Mouse (Mus musculus) embryonic facial prominence, embryonic 10.5 days (tissue): ENCODE data around the gene Sema4d. TPM values are rescaled to one million over a fixed set of nuclear protein-coding genes. Genes with fewer than 3 reads are reported as not detected.

ENCODE experiments used
- DNase-seq: peaks from one replicate; pipeline ENCODE4 v3.0.0-alpha.2; 2017; ENCODE audit warnings: low spot score
- H3K27ac ChIP-seq: fragments of 300-500 bp; sonication (generic); replicated peaks from 2 replicates; pipeline ENCODE4 v1.5.1; 2016; ENCODE audit warnings: mild to moderate bottlenecking
- H3K27me3 ChIP-seq: fragments of 300-500 bp; sonication (generic); replicated peaks from 2 replicates; pipeline ENCODE4 v1.6.1; 2016; ENCODE audit warnings: low read depth, mild to moderate bottlenecking; ENCODE audit not compliant: poor library complexity, severe bottlenecking
- H3K36me3 ChIP-seq: fragments of 300-500 bp; sonication (generic); replicated peaks from 2 replicates; pipeline ENCODE4 v1.6.1; 2016; ENCODE audit warnings: mild to moderate bottlenecking, moderate library complexity
- H3K4me1 ChIP-seq: fragments of 300-500 bp; sonication (generic); 2 replicates; pipeline ENCODE4 v1.6.1; 2016
- H3K4me3 ChIP-seq: fragments of 300-500 bp; sonication (generic); 2 replicates; pipeline ENCODE4 v1.5.1; 2016; ENCODE audit warnings: mild to moderate bottlenecking, moderate library complexity
- H3K9me3 ChIP-seq: fragments of 300-500 bp; sonication (generic); 2 replicates; pipeline ENCODE4 v1.6.1; 2016; ENCODE audit warnings: mild to moderate bottlenecking
- WGBS: fragments of 180-500 bp; shearing (Covaris S2); methylation state at CpG from one replicate; pipeline ENCODE4 v1.1.7; 2016; 5-methylcytosine and 5-hydroxymethylcytosine counted together
- polyA plus RNA-seq: library from polyadenylated mRNA; unstranded; fragments of >200 nt; fragmentation: Nextera tagmentation; extraction: Ambion mirVana; gene quantifications from 2 replicates; pipeline ENCODE4 v1.2.1, GENCODE M21; 2016

Gene Sema4d
- polyA plus RNA-seq, 1 experiment from 2014 or later: 7.8 TPM

- Histone ChIP-seq H3K9me3 (no peaks in the 10 kb centered on the region), H3K36me3 (no peaks in the 10 kb centered on the region), H3K4me3 (no peak overlapping the region), H3K27ac (no peak overlapping the region), H3K4me1 (peaks cover 16% of the 10 kb centered on the region), H3K27me3 (no peaks in the 10 kb centered on the region)
- no peak for DNase-seq
- 90% methylated on average over 8 of the region's 8 CpGs for WGBS
Observed at GRCm38 (mm10) chr13:51784476-51784875, 9.1 kb downstream of the Sema4d start.

- DNase-seq: peak; percentile 26
- Histone ChIP-seq H3K36me3 (no peaks in the 10 kb centered on the region), H3K27ac (0 out of 2 replicates have a peak overlapping the region, but pooled peaks have one; percentile 5), H3K27me3 (no peaks in the 10 kb centered on the region), H3K9me3 (no peaks in the 10 kb centered on the region), H3K4me1 (peaks cover 18% of the 10 kb centered on the region), H3K4me3 (no peak overlapping the region)
- 65% methylated on average over 6 of the region's 6 CpGs for WGBS
Observed at GRCm38 (mm10) chr13:51783857-51784256, 9.7 kb downstream of the Sema4d start.

GRCm38 (mm10) chr13:51780509-51781155 lies 12.9 kb downstream of the Sema4d start:
- 92% methylated on average over 10 of the region's 10 CpGs for WGBS
- no peak overlapping the region for H3K4me3 ChIP-seq
- H3K9me3 ChIP-seq: no peaks in the 10 kb centered on the region
- H3K27me3 ChIP-seq: no peaks in the 10 kb centered on the region
- DNase-seq: no peak
- no peak overlapping the region for H3K27ac ChIP-seq
- peaks cover 39% of the 10 kb centered on the region for H3K4me1 ChIP-seq
- no peaks in the 10 kb centered on the region for H3K36me3 ChIP-seq

- Histone ChIP-seq H3K36me3 (no peaks in the 10 kb centered on the region), H3K4me1 (peaks cover 38% of the 10 kb centered on the region), H3K27me3 (no peaks in the 10 kb centered on the region), H3K27ac (no peak overlapping the region), H3K9me3 (no peaks in the 10 kb centered on the region), H3K4me3 (no peak overlapping the region)
- no peak for DNase-seq
- WGBS: 83% methylated on average over 25 of the region's 25 CpGs
Observed at GRCm38 (mm10) chr13:51778983-51779962, 14.3 kb downstream of the Sema4d start.

GRCm38 (mm10) chr13:51778351-51778982 lies 15.1 kb downstream of the Sema4d start:
- no peak for DNase-seq
- Histone ChIP-seq H3K4me1 (peaks cover 30% of the 10 kb centered on the region), H3K9me3 (no peaks in the 10 kb centered on the region), H3K27ac (0 out of 2 replicates have a peak overlapping the region, but pooled peaks have one; percentile 35), H3K4me3 (no peak overlapping the region), H3K36me3 (no peaks in the 10 kb centered on the region), H3K27me3 (no peaks in the 10 kb centered on the region)
- WGBS: 91% methylated on average over 11 of the region's 11 CpGs

- no peaks in the 10 kb centered on the region for H3K36me3 ChIP-seq
- 61% methylated on average over 6 of the region's 6 CpGs for WGBS
- H3K27ac ChIP-seq: no peak overlapping the region
- H3K4me1 ChIP-seq: peaks cover 25% of the 10 kb centered on the region
- DNase-seq: no peak
- no peaks in the 10 kb centered on the region for H3K9me3 ChIP-seq
- H3K27me3 ChIP-seq: no peaks in the 10 kb centered on the region
- no peak overlapping the region for H3K4me3 ChIP-seq
Observed at GRCm38 (mm10) chr13:51777738-51778274, 15.7 kb downstream of the Sema4d start.

GRCm38 (mm10) chr13:51777048-51777737 lies 16.4 kb downstream of the Sema4d start:
- no peaks in the 10 kb centered on the region for H3K36me3 ChIP-seq
- peak; percentile 13 for DNase-seq
- no peak overlapping the region for H3K4me3 ChIP-seq
- H3K4me1 ChIP-seq: peaks cover 25% of the 10 kb centered on the region
- H3K9me3 ChIP-seq: no peaks in the 10 kb centered on the region
- H3K27me3 ChIP-seq: no peaks in the 10 kb centered on the region
- 13% methylated on average over 11 of the region's 11 CpGs for WGBS
- 0 out of 2 replicates have a peak overlapping the region, but pooled peaks have one; percentile 14 for H3K27ac ChIP-seq

- H3K4me3 ChIP-seq: no peak overlapping the region
- H3K36me3 ChIP-seq: no peaks in the 10 kb centered on the region
- no peaks in the 10 kb centered on the region for H3K27me3 ChIP-seq
- WGBS: 87% methylated on average over 6 of the region's 6 CpGs
- DNase-seq: no peak
- no peak overlapping the region for H3K27ac ChIP-seq
- H3K9me3 ChIP-seq: no peaks in the 10 kb centered on the region
- peaks cover 25% of the 10 kb centered on the region for H3K4me1 ChIP-seq
Observed at GRCm38 (mm10) chr13:51776160-51776737, 17.3 kb downstream of the Sema4d start.

GRCm38 (mm10) chr13:51771802-51772206 lies 21.7 kb downstream of the Sema4d start:
- H3K27ac ChIP-seq: no peak overlapping the region
- H3K36me3 ChIP-seq: no peaks in the 10 kb centered on the region
- no peak overlapping the region for H3K4me3 ChIP-seq
- DNase-seq: no peak
- 84% methylated on average over 10 of the region's 10 CpGs for WGBS
- no peaks in the 10 kb centered on the region for H3K27me3 ChIP-seq
- H3K9me3 ChIP-seq: no peaks in the 10 kb centered on the region
- H3K4me1 ChIP-seq: peaks cover 16% of the 10 kb centered on the region

GRCm38 (mm10) chr13:51770647-51771427 lies 22.7 kb downstream of the Sema4d start:
- H3K36me3 ChIP-seq: no peaks in the 10 kb centered on the region
- WGBS: 91% methylated on average over 14 of the region's 14 CpGs

More at GRCm38 (mm10) chr13:51770647-51771427, 22.7 kb downstream of the Sema4d start:
- Histone ChIP-seq H3K4me3 (no peak overlapping the region), H3K4me1 (peaks cover 12% of the 10 kb centered on the region), H3K27ac (no peak overlapping the region), H3K27me3 (no peaks in the 10 kb centered on the region), H3K9me3 (no peaks in the 10 kb centered on the region)
- no peak for DNase-seq
